Mouse (Mus musculus) liver, embryonic 11.5 days (tissue): ENCODE data around the gene Acbd4. TPM values are rescaled to one million over a fixed set of nuclear protein-coding genes. Genes with fewer than 3 reads are reported as not detected.

Source experiments
- ATAC-seq: fragments of 200-750 bp; cut with Nextera tagmentation; replicated peaks from 2 replicates; pipeline ENCODE4 v1.8.0; 2017; ENCODE audit warnings: moderate number of reproducible peaks, mild to moderate bottlenecking, moderate TSS enrichment, moderate library complexity; ENCODE audit not compliant: low FRiP score
- DNase-seq: peaks from one replicate; pipeline ENCODE4 v3.0.0-alpha.2; 2017; ENCODE audit warnings: low spot score
- H3K27ac ChIP-seq: fragments of 300-500 bp; sonication (generic); 2 replicates; pipeline ENCODE4 v1.5.1; 2014; ENCODE audit warnings: mild to moderate bottlenecking, low read depth, low read length, control low read depth
- H3K27me3 ChIP-seq: fragments of 300-500 bp; sonication (generic); replicated peaks from 2 replicates; pipeline ENCODE4 v1.6.1; 2014; ENCODE audit warnings: low read length, mixed read lengths; ENCODE audit not compliant: control insufficient read depth, insufficient read depth
- H3K36me3 ChIP-seq: fragments of 300-500 bp; sonication (generic); 2 replicates; pipeline ENCODE4 v1.6.1; 2014; ENCODE audit warnings: mild to moderate bottlenecking, low read length, moderate library complexity, mixed read lengths; ENCODE audit not compliant: control insufficient read depth, insufficient read depth
- H3K4me1 ChIP-seq: fragments of 300-500 bp; sonication (generic); replicated peaks from 2 replicates; pipeline ENCODE4 v1.6.1; 2014; ENCODE audit warnings: low read length, mixed read lengths; ENCODE audit not compliant: control insufficient read depth, insufficient read depth
- H3K4me2 ChIP-seq: fragments of 300-500 bp; sonication (generic); 2 replicates; pipeline ENCODE4 v1.6.1; 2014; ENCODE audit warnings: mild to moderate bottlenecking, control low read depth, moderate library complexity
- H3K4me3 ChIP-seq: fragments of 300-500 bp; sonication (generic); 2 replicates; pipeline ENCODE4 v1.5.1; 2014; ENCODE audit warnings: low read depth, low read length, control low read depth
- H3K9ac ChIP-seq: fragments of 300-500 bp; sonication (generic); 2 replicates; pipeline ENCODE4 v1.6.1; 2014; ENCODE audit warnings: low read depth, low read length, control low read depth
- H3K9me3 ChIP-seq: fragments of 300-500 bp; sonication (generic); 2 replicates; pipeline ENCODE4 v1.6.1; 2016; ENCODE audit warnings: low read length, inconsistent platforms, mixed read lengths; ENCODE audit not compliant: control insufficient read depth
- WGBS: fragments of 180-500 bp; shearing (Covaris S2); extraction: QIAGEN DNeasy Blood & Tissue Kit; methylation state at CpG from one replicate; pipeline ENCODE4 v1.1.7; 2014; 5-methylcytosine and 5-hydroxymethylcytosine counted together
- polyA plus RNA-seq: library from polyadenylated mRNA; unstranded; fragments of >200 nt; fragmentation: Nextera tagmentation; extraction: Ambion mirVana; gene quantifications from 2 replicates; pipeline ENCODE4 v1.2.1, GENCODE M21; 2014

Acbd4 gene
- polyA plus RNA-seq, 1 experiment from 2014 or later = 30.7 TPM

GRCm38 (mm10) chr11:103140763-103141100 lies 39.2 kb downstream of the Acbd4 start:
- Histone ChIP-seq H3K4me1 (peaks cover 50% of the 10 kb centered on the region), H3K9ac (no peak overlapping the region; the same call in 1 of the 2 replicates), H3K4me3 (no peak overlapping the region), H3K27me3 (no peaks in the 10 kb centered on the region), H3K9me3 (no peaks in the 10 kb centered on the region), H3K27ac (0 out of 2 replicates have a peak overlapping the region, but pooled peaks have one; percentile 26), H3K36me3 (peaks cover 12% of the 10 kb centered on the region), H3K4me2 (no peak overlapping the region)
- 62% methylated on average over 6 of the region's 6 CpGs for WGBS
- no peak for ATAC-seq
- DNase-seq = no peak

GRCm38 (mm10) chr11:103141101-103141943 lies 39.8 kb downstream of the Acbd4 start:
- Histone ChIP-seq H3K4me2 (0 out of 2 replicates have a peak overlapping the region, but pooled peaks have one; percentile 9), H3K9me3 (no peaks in the 10 kb centered on the region), H3K4me3 (no peak overlapping the region), H3K27me3 (no peaks in the 10 kb centered on the region), H3K9ac (no peak overlapping the region; the same call in none of the 2 replicates), H3K36me3 (peaks cover 12% of the 10 kb centered on the region), H3K27ac (peak overlapping the region; percentile 73), H3K4me1 (peaks cover 44% of the 10 kb centered on the region)
- no peak for ATAC-seq
- no peak for DNase-seq
- 40% methylated on average over 11 of the region's 11 CpGs for WGBS

- Histone ChIP-seq H3K36me3 (peaks cover 12% of the 10 kb centered on the region), H3K4me3 (no peak overlapping the region), H3K9me3 (no peaks in the 10 kb centered on the region), H3K4me1 (peaks cover 39% of the 10 kb centered on the region), H3K27ac (peak overlapping the region; percentile 73), H3K9ac (no peak overlapping the region; the same call in 1 of the 2 replicates), H3K27me3 (no peaks in the 10 kb centered on the region), H3K4me2 (0 out of 2 replicates have a peak overlapping the region, but pooled peaks have one; percentile 9)
- no peak for ATAC-seq
- no peak for DNase-seq
- WGBS = 43% methylated on average over 1 of the region's 1 CpGs
Observed at GRCm38 (mm10) chr11:103141944-103142255, 40.4 kb downstream of the Acbd4 start.

- Histone ChIP-seq H3K27me3 (no peaks in the 10 kb centered on the region), H3K27ac (peak overlapping the region; percentile 73), H3K4me3 (no peak overlapping the region), H3K36me3 (peaks cover 12% of the 10 kb centered on the region), H3K9me3 (no peaks in the 10 kb centered on the region), H3K9ac (peak overlapping the region; percentile 47; the same call in 1 of the 2 replicates), H3K4me2 (peak overlapping the region; percentile 37), H3K4me1 (peaks cover 39% of the 10 kb centered on the region)
- DNase-seq (no peak), ATAC-seq (peak; percentile 27; the same call in 1 of the 2 replicates)
- WGBS = 24% methylated on average over 8 of the region's 8 CpGs
Observed at GRCm38 (mm10) chr11:103142441-103143182, 41.1 kb downstream of the Acbd4 start.

GRCm38 (mm10) chr11:103144309-103145285 lies 43.1 kb downstream of the Acbd4 start:
- Histone ChIP-seq H3K36me3 (no peaks in the 10 kb centered on the region; the same call in 1 of the 2 replicates), H3K4me1 (peaks cover 39% of the 10 kb centered on the region), H3K4me3 (no peak overlapping the region; the same call in 1 of the 2 replicates), H3K27ac (peak overlapping the region; percentile 44; the same call in 1 of the 2 replicates), H3K27me3 (no peaks in the 10 kb centered on the region), H3K9ac (peak overlapping the region; percentile 41), H3K9me3 (no peaks in the 10 kb centered on the region), H3K4me2 (peak overlapping the region; percentile 33; the same call in 1 of the 2 replicates)
- ATAC-seq (peak; percentile 45), DNase-seq (no peak)
- 34% methylated on average over 12 of the region's 12 CpGs for WGBS

GRCm38 (mm10) chr11:103146386-103146785 lies 44.9 kb downstream of the Acbd4 start:
- H3K36me3 ChIP-seq = no peaks in the 10 kb centered on the region
- no peak overlapping the region for H3K27ac ChIP-seq
- no peak overlapping the region for H3K4me3 ChIP-seq
- no peaks in the 10 kb centered on the region for H3K27me3 ChIP-seq
- H3K9me3 ChIP-seq = no peaks in the 10 kb centered on the region
- H3K4me1 ChIP-seq = peaks cover 33% of the 10 kb centered on the region
- H3K9ac ChIP-seq = no peak overlapping the region
- H3K4me2 ChIP-seq = no peak overlapping the region
- WGBS = 85% methylated on average over 4 of the region's 4 CpGs
- ATAC-seq (no peak), DNase-seq (no peak)

GRCm38 (mm10) chr11:103147766-103148165 lies 46.3 kb downstream of the Acbd4 start:
- Histone ChIP-seq H3K4me1 (peaks cover 20% of the 10 kb centered on the region), H3K27me3 (no peaks in the 10 kb centered on the region), H3K4me2 (no peak overlapping the region), H3K4me3 (no peak overlapping the region), H3K27ac (no peak overlapping the region), H3K9ac (no peak overlapping the region), H3K36me3 (no peaks in the 10 kb centered on the region), H3K9me3 (no peaks in the 10 kb centered on the region)
- ATAC-seq (no peak), DNase-seq (no peak)
- 68% methylated on average over 4 of the region's 4 CpGs for WGBS

GRCm38 (mm10) chr11:103149771-103150170 lies 48.3 kb downstream of the Acbd4 start:
- Histone ChIP-seq H3K27me3 (no peaks in the 10 kb centered on the region), H3K4me1 (peaks cover 10% of the 10 kb centered on the region), H3K27ac (no peak overlapping the region), H3K9me3 (no peaks in the 10 kb centered on the region), H3K9ac (no peak overlapping the region), H3K4me3 (no peak overlapping the region), H3K4me2 (no peak overlapping the region), H3K36me3 (no peaks in the 10 kb centered on the region)
- 91% methylated on average over 4 of the region's 4 CpGs for WGBS
- DNase-seq (no peak), ATAC-seq (no peak)
